Mouse (Mus musculus) ES-Bruce4 (cell line): ENCODE data around the gene Hfe2.

Source experiments
- CTCF ChIP-seq: IDR thresholded peaks from one replicate; pipeline ENCODE4 v1.8.1; 2011; ENCODE audit warnings: low read depth, low read length
- EP300 ChIP-seq: IDR thresholded peaks from 2 replicates; pipeline ENCODE4 v1.6.1; 2011; ENCODE audit warnings: low read depth, low read length; ENCODE audit not compliant: insufficient read depth
- POLR2A ChIP-seq: IDR thresholded peaks from one replicate; pipeline ENCODE4 v1.8.1; 2011; ENCODE audit warnings: low read length; ENCODE audit not compliant: insufficient read depth

DNA sequence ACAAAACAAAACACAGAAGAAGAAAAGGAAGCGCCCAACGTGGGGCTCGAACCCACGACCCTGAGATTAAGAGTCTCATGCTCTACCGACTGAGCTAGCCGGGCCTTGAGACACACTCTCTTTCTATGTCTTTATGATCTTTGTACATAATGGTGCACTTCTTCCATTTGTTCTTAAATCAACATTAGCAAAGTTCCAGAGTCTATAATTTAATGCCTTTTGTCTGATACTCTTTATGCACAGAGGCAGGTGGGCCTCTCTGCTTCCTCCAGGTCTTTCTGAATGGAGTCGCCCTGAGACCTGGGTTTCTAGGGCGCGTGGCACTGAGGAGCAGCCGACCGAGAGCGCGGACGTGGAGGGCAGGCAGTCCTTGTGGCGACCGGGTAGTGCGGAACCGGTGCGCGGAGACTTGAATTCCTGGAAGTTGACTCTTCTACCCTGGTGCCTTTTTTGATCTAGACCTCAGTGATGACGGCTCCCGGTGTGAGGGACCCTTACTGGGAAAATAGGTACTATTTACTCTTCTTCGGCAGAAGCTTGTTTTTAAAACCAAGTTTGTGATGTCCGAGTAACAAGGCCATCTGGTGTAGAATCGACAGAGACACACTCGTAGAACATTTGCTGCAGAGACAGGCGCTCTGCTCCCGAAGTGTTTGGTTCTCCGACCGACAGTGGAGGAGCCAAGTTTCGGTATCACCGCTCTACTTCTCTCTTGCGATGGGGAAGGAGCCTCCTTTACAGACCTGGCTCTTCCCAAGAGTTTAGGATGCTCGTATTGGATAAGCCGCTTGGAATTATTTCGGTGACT, 25.3 kb upstream of the Hfe2 start:
- no peak for TF ChIP-seq POLR2A
- no peak for TF ChIP-seq CTCF
- TF ChIP-seq EP300: no peak
